Mouse (Mus musculus) CD8-positive naive resting alpha-beta T cell, adult 2 months (primary cell): ENCODE data around the gene Lhpp.
A peak's percentile ranks its signal among the peaks of the same experiment; 100 is the strongest.

Source experiments
- DNase-seq, 2 experiments: peaks; one replicate each; pipeline ENCODE4 v3.0.0; 2022; ENCODE audit warnings: low read depth in 2 of 2, low spot score in 2 of 2

The Lhpp gene

DNA sequence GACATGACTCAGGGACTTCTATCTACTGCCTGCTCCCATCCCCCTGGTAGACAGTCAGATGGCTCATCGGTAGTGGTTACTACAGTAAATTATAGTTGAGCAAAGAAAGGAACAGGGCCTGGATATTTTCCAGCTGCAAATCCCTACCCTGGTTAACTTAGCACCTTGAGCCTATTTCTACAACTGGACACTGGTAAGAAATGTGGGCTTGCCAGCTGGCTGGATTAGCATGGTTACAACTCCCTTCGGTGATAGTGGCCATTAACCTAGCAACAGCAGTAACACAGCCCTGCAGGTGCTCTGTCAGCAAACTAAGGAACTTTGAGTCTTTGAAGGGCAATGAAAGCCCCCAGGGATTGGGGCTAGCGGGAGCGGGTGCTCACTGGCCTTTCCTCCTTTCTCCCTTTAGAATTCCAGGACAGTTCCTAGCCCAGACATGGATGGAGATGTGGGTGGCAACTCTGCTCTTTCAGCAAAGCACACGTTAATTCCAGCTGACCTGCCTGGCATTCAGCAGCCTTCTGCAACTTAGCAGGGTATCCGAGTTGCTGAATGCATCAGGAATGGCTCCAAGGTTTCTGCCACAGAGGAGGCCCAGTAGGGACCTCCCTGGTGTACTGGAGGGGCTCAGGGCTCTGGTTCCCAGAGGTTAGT, 121.8 kb downstream of the Lhpp start:
- DNase-seq, result no peak

DNA sequence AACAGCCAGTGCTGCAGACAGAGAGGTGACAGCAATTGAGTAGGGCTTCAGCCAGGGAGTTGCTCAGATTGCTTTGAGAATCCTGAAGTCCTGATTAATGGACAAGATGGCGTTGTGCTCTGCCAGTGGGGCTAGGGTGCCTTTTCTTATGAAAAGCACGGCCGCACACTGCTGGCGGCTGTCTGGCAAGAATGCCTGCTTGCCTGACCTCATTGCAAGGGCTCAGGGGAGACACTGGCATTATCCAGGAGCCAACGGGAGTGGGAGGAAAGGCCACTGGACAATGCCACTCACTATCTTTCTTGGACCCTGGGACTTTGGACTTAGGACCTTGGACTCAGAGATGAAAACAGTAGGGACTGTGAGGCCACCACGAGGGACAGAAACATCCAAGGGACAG, 123.1 kb downstream of the Lhpp start:
- no peak for DNase-seq

DNA sequence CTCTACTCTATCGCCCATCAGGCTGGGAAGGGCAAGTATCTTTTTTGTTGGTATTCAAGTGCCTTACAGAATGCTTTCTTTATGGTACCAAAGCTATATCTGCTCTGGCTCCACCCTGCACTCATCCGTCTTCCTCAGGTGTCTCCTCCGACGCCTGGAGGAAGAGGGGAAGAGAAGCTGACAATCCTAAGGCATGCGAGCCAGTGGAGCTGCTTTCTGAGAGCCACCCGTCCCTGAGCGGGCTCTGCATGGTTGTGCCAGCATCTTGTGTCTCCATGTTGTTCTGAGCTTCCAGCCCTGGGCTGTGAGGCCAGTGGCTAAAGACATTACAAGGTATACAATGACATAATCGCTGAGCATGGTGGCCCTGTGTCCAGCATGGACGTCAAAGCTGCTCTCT, 123.8 kb downstream of the Lhpp start:
- no peak for DNase-seq

DNA sequence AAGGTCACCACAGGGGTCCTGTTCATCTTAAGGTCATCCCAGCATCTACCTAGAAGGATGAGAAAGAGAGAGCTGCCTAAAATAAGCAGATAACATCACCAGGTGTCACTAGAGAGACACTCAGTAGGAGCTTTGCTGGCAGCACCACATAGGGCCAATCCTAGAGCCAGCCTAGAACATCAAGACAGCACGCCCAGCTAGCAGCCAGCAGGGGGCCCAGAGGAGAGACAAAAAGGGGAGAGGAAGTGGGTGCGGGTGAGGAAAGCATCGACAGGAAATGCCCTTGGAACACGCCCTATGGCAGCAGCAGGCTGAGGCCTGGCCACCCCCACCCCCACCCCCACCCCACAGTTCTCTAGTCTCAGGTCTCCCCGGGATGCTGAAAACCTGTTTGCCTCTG, 124.7 kb downstream of the Lhpp start:
- DNase-seq, result peak; percentile 90 to 92

GRCm38 (mm10) chr7:132736099-132736862, 125.8 kb downstream of the Lhpp start:
- DNase-seq, result no peak

GRCm38 (mm10) chr7:132738844-132739243, 128.4 kb downstream of the Lhpp start:
- no peak for DNase-seq

DNA sequence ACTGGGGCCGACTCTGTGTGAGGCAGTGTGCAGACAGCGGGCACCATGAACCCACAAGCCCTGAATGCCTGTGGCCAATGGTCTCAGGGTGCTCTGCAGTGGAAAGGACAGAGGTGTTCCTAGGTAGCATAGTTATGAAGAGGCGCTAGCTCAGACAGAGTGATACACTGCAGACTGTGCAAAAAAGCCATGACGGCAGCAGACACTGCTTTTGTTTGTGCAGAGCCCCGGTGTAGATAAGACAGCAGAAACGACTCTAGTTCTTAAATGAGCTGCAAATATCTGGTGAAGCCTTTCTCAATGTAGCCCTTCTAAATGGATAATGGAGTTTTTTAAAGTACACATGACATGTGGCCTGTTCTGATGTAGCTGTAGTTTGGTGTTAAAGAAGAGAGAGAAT, 129.4 kb downstream of the Lhpp start:
- DNase-seq, result no peak

GRCm38 (mm10) chr7:132742912-132743311, 132.5 kb downstream of the Lhpp start:
- DNase-seq, result no peak

- no peak for DNase-seq
Observed at GRCm38 (mm10) chr7:132747096-132747495, 136.7 kb downstream of the Lhpp start.

DNA sequence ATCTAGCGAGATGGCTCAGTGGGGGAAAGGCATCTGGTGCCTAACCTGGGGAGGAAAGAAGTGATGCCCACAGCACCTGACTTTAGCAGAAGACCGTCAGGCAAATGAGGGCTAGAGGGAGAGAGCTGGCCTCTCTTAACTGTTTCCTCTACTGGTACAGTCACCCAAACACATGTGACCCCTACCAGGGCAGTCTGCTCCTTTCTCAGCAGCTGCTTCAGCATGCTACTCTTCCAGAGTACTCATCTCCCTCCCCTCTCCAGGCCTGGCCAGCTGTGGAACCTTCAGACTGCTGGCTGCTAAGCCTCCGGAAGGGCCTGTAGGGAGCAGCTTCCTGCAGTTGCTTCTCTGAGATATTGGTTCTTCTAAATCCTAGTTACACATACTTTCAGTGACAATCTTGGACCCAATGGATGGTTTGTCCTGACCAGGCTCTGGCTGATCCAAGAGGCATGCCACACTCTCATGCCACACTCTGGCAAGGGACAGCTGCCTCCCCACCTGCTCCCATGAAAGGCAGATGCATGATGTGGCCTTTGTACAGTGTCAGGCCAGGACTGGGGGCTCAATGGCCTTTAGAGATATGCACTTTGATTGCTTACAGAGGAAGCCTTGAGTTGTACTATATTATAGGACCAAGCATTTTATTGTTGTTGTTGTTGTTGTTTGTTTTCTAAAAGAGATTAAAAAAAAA, 137.8 kb downstream of the Lhpp start:
- no peak for DNase-seq

DNA sequence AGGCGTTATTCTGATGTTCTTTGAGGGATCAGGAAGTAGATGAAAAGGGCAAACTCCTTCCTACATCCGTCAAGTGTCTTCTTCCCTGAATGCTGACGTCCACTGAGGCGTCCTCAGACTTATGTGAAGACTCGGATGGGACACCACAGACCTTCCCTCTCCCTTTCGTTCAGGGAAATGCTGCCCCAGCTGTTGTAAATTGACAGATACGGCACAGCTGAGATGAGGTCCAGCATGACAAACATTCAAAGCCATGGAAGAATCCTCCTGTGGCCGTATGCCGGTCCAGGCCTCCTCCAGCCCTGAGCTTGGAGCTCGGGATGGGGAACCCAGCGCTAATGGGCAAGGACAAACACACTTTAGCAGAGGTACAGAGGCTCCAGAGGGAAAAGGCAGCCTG, 139.1 kb downstream of the Lhpp start:
- no peak for DNase-seq

- no peak for DNase-seq
Observed at GRCm38 (mm10) chr7:132751716-132752115, 141.3 kb downstream of the Lhpp start.

DNA sequence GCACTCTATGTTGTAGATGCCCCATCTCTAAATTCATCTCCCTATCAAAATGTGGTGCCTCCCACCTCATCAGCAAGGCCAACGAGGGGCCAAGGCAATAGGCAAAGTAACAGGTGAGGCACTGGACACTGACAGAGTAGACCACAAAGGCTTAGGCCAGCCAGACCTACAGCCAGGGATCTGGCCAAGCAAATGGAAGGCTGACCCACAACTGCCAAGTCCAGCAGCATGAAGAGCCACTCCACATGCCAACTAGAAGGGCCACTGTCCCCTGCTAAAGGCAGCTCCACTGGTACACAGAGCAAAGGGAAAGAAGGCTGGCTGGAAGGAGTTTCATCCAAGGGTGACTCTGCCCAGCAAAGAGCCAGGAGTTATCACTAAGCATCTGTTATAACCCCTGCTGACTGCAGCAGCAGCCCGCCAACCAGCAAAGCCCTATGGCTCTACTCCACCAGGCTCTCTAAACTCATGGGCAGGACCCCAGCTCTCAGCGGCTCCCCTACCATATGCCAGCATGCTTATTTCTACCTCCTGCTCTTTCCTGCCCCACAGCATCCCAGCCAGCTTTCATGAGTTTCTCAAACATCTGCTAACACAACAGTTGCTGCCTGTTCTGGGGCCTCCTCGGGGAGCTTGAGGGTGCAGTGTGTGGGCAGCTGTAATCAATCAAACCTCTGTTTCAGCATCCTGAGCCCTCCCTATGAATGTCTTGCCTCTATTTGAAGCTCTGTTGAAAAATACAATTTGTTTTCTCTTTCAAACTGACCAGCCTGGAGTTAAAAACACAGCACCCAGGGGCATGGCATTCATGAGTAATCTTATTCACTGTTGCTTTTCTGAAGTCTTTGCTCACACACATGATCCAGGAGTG, 143.3 kb downstream of the Lhpp start:
- DNase-seq, result no peak

GRCm38 (mm10) chr7:132754389-132754750, 143.9 kb downstream of the Lhpp start:
- no peak for DNase-seq
